Mouse (Mus musculus) lung, postnatal 0 days (tissue): Measurements from ENCODE around the gene Sspo.

Experiments
- CTCF ChIP-seq: IDR thresholded peaks from 2 replicates; pipeline ENCODE4 v1.5.1; 2016; ENCODE audit warnings: antibody characterized with exemption, mild to moderate bottlenecking
- EP300 ChIP-seq: IDR thresholded peaks from 2 replicates; pipeline ENCODE4 v1.6.1; 2016; ENCODE audit warnings: antibody characterized with exemption, mild to moderate bottlenecking, control low read depth

DNA sequence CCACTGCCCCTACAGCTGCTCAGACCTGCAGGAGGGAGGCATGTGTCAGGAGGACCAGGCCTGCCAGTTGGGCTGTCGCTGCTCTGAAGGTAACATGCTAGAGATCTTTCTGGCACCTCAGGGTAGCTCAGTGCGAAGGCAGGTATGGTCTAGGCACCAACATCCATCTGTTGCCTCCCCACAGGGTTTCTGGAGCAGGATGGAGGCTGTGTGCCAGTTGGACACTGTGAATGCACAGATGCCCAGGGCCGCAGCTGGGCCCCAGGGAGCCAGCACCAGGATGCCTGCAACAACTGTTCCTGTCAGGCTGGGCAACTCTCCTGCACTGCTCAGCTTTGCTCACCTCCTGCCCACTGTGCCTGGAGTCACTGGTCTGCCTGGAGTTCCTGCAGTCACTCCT lies 41.7 kb downstream of the Sspo start:
- TF ChIP-seq CTCF (no peak), EP300 (no peak)
